Comparison of ENCODE assay signal across 17 mouse cellular contexts in the genomic region with DNA sequence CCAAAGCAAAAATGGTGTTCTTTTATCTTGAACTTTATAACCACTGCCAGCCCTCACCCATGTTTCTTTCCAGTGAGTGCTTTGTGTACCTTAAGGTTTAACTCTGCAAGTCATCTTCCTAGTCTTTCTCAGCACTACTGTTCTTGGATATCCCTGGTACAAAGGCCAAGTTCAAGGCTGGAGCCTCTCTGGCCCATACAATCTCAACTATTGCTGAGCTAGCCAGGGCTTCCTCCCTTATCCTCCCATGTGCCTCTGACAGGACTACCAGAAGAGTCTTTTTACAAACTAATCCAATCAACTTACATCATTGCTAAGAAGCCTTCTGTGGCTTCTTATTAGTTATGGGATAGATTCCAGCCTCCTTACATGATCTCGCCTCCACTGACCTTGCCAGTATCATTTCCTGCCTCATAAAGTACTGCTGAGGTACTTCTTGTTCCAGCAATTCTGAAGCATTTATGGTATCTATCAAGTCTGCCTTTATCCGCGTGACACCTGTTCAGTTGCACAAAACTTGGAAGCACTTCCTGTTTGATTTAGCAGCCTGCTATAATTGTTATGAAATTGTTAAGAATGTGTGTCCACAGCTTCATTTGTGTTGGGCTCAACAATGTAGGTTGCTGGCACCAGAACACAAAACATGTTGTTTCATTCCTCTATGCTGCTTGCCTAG. TPM values are rescaled to one million over a fixed set of nuclear protein-coding genes. Genes with fewer than 3 reads are reported as not detected.
DNase-seq lines count a peak whose midpoint lies in the region; ATAC-seq lines count a peak whose summit lies in the region.
"Had no signal": no experiment of that assay in that cellular context is flagged by ENCODE, and none has a peak within 500 bp of the region (broad histone marks: within the 10 kb centered on the region; RNA-seq: fewer than 3 reads in every experiment).

No protein-coding gene starts in this region.

- no peaks in the 10 kb centered on the region for H3K9me3 ChIP-seq in liver, embryonic 16.5 days (replicated peaks; ENCODE audit: control insufficient read depth, low read length)
- H3K9me3 ChIP-seq: embryonic facial prominence, embryonic 13.5 days; limb, embryonic 15.5 days; midbrain, embryonic 10.5 days had no signal

- H3K4me2 ChIP-seq in liver, embryonic 16.5 days (ENCODE audit: low read depth, low read length), result no peak overlapping the region
- H3K4me2 ChIP-seq: embryonic facial prominence, embryonic 13.5 days; heart, embryonic 11.5 days; limb, embryonic 15.5 days had no signal

- H3K27ac ChIP-seq in liver, embryonic 16.5 days (ENCODE audit: low read length), result peak overlapping the region; percentile 45
- H3K27ac ChIP-seq: embryonic facial prominence, embryonic 13.5 days; hindbrain, postnatal 0 days; limb, embryonic 15.5 days; midbrain, embryonic 10.5 days had no signal

- H3K9ac ChIP-seq in liver, embryonic 16.5 days (ENCODE audit: low read depth, low read length), result no peak overlapping the region
- H3K9ac ChIP-seq: embryonic facial prominence, embryonic 13.5 days; limb, embryonic 15.5 days had no signal

- peak; percentile 6 for ATAC-seq in CD4-positive, CD25-positive, alpha-beta regulatory T cell, adult 4 months
- peak; percentile 19 for ATAC-seq in granulocyte monocyte progenitor cell, adult 5-6 weeks (replicated peaks; ENCODE audit: poor library complexity, severe bottlenecking)
- no peak for ATAC-seq in liver, embryonic 16.5 days (ENCODE audit: low read depth)
- ATAC-seq: hindbrain, postnatal 0 days had no signal

- H3K27me3 ChIP-seq in liver, embryonic 16.5 days (ENCODE audit: control insufficient read depth, insufficient read depth, low read depth, low read length), result no peaks in the 10 kb centered on the region
- H3K27me3 ChIP-seq: embryonic facial prominence, embryonic 13.5 days; limb, embryonic 15.5 days had no signal

- 71% methylated on average over 3 of the region's 3 CpGs for WGBS in liver, embryonic 16.5 days (ENCODE audit: insufficient replicate concordance)

- H3K4me3 ChIP-seq in liver, embryonic 16.5 days (ENCODE audit: low read depth, low read length), result no peak overlapping the region
- H3K4me3 ChIP-seq: embryonic facial prominence, embryonic 13.5 days; limb, embryonic 15.5 days; midbrain, embryonic 10.5 days had no signal

- no peaks in the 10 kb centered on the region for H3K36me3 ChIP-seq in liver, embryonic 16.5 days (ENCODE audit: control insufficient read depth, insufficient read depth)
- H3K36me3 ChIP-seq: embryonic facial prominence, embryonic 13.5 days; limb, embryonic 15.5 days; midbrain, embryonic 10.5 days had no signal

- peaks cover 32% of the 10 kb centered on the region for H3K4me1 ChIP-seq in liver, embryonic 16.5 days (ENCODE audit: control insufficient read depth, low read depth, low read length)
- H3K4me1 ChIP-seq: embryonic facial prominence, embryonic 13.5 days; limb, embryonic 15.5 days; midbrain, embryonic 10.5 days had no signal

- DNase-seq in heart, adult 18-20 months, result peak; percentile 19 to 21
- no peak for DNase-seq in heart, postnatal 4 days
- no peak for DNase-seq in embryo, embryonic 11 days
- no peak for DNase-seq in urinary bladder, postnatal 10 days (ENCODE audit: low spot score)
- DNase-seq: adrenal gland, adult 2 months; cerebellum, adult 2 months; gastrocnemius, postnatal 10 days; kidney, postnatal 10 days; thymus, postnatal 14 days had no signal

RNA-seq across cellular contexts. Expression of gene Gadd45a, which starts 19.8 kb away (rescaled TPM):
- 10 to 100 TPM; 22.9 to 24.8 TPM for total RNA-seq in heart, adult 18-20 months (2021)
- 1 to 10 TPM; 7.2 to 8.7 TPM for total RNA-seq in heart, postnatal 4 days (2021)
- polyA plus RNA-seq in CD4-positive, CD25-positive, alpha-beta regulatory T cell, adult 4 months (2017; shearing (Covaris generic)), result 1 to 10 TPM; 5.0 to 9.6 TPM
- 6.2 and 12.7 TPM in 2 replicates for total RNA-seq in granulocyte monocyte progenitor cell, adult 5-6 weeks (2014; fragmentation: Nextera tagmentation)
- 52.5 and 66.5 TPM in 2 replicates for total RNA-seq in granulocyte monocyte progenitor cell, adult 5-6 weeks (2017)
- 54.4 and 56.6 TPM in 2 replicates for polyA plus RNA-seq in liver, embryonic 16.5 days (2015; fragmentation: Nextera tagmentation; extraction: Ambion mirVana)

Comparison
In these comparisons a context has a peak if more than half of its experiments do, and no peak if none do; other contexts are left out.
1. DNase-seq: peak in heart, adult 18-20 months (2 of 2); none in heart, postnatal 4 days (single experiment), embryo, embryonic 11 days (single experiment) and urinary bladder, postnatal 10 days (single experiment).